Mouse (Mus musculus) limb, embryonic 15.5 days (tissue): ENCODE measurements at regions not wholly inside any gene's neighbourhood (a gene's known extent, or its start where the extent isn't known, plus 50 kb on each side); places are given as distances from the start of the nearest gene placed in this dataset.

ENCODE experiments used
- ATAC-seq: fragments of 200-750 bp; cut with Nextera tagmentation; 2 replicates; pipeline ENCODE4 v1.8.0; 2017; ENCODE audit warnings: low read depth, moderate TSS enrichment; ENCODE audit not compliant: insufficient number of reproducible peaks, low FRiP score, low TSS enrichment
- H3K27ac ChIP-seq: fragments of 300-500 bp; sonication (generic); 2 replicates; pipeline ENCODE4 v1.5.1; 2015; ENCODE audit warnings: moderate library complexity, mild to moderate bottlenecking, inconsistent platforms
- H3K27me3 ChIP-seq: fragments of 300-500 bp; sonication (generic); 2 replicates; pipeline ENCODE4 v1.6.1; 2015; ENCODE audit warnings: inconsistent platforms
- H3K36me3 ChIP-seq: fragments of 300-500 bp; sonication (generic); 2 replicates; pipeline ENCODE4 v1.6.1; 2015; ENCODE audit warnings: inconsistent platforms
- H3K4me1 ChIP-seq: fragments of 300-500 bp; sonication (generic); 2 replicates; pipeline ENCODE4 v1.6.1; 2015; ENCODE audit warnings: inconsistent platforms
- H3K4me2 ChIP-seq: fragments of 300-500 bp; sonication (generic); 2 replicates; pipeline ENCODE4 v1.6.1; 2015; ENCODE audit warnings: mild to moderate bottlenecking, inconsistent platforms
- H3K4me3 ChIP-seq: fragments of 300-500 bp; sonication (generic); 2 replicates; pipeline ENCODE4 v1.5.1; 2015; ENCODE audit warnings: mild to moderate bottlenecking, inconsistent platforms
- H3K9ac ChIP-seq: fragments of 300-500 bp; sonication (generic); 2 replicates; pipeline ENCODE4 v1.6.1; 2015; ENCODE audit warnings: inconsistent platforms
- H3K9me3 ChIP-seq: fragments of 300-500 bp; sonication (generic); 2 replicates; pipeline ENCODE4 v1.6.1; 2016; ENCODE audit warnings: inconsistent platforms
- WGBS: fragments of 180-500 bp; shearing (Covaris S2); methylation state at CpG from one replicate; pipeline ENCODE4 v1.1.7; 2015; 5-methylcytosine and 5-hydroxymethylcytosine counted together

DNA sequence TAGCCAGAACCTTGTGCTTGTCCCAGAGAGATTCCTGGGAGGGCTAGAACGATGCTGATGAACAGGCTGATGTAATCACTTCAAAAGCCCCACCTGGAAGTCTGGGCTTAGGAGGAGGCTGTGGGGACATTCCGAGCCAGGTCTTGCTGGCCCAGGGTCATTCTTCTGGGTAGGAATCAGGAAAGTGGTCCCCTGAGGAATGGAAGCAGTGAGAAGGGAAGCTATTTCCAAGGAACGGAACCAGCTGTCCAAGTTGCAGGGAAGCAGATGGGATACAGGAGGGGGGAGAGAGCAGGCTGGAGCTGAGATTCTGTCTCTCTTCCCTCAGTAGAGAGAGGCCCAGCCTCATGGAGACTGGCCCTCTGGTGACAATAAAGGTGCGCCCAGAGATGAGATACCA lies 243.9 kb downstream of the Tcf7l2 start:
- H3K4me2 ChIP-seq = no peak overlapping the region
- no peak for ATAC-seq

DNA sequence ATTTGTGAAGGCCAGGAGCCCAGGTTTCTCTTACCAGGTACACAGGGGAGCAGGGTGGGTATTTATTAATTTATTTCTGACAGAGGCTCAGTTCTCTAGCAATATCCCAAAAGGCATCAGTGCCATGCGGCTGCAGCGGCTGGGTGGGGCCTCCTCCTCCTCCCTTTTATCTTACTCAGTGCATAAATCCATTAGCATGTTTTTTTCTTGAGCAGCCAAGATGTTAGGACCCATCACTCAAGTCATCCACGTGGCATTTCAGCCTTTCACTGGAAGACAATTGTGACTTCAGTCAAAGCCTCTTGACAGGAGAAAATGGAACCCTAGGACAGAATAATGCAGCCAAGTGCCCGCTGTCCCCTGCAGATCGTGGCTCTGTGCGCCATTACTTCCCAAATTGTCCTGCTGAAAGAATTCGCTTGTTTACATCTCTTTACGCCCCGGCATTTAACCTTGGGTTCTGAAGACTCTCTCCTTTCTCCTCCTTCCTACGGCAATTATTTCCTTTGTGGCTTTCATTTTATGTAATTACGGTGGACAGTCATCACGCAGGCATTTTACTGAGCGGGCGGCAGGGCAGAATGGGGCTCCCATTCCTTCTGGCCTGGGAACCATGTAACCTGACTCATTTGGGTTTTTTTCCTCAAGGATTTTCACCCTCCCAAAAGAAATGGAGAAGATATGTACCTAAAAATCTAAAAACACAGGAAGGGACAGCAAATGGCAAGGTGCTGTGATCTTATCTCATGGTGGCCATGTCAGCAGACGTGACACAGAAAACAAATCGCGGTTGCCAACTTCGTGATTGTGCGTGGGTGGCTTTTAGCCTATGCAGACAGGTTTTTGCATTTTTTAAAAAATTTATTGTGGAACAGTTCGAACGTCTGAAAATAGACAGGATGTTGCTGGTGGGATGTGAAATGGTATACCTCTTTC lies 250.4 kb downstream of the Tcf7l2 start:
- no peaks in the 10 kb centered on the region for H3K36me3 ChIP-seq
- ATAC-seq = no peak
- H3K27me3 ChIP-seq = no peaks in the 10 kb centered on the region
- H3K4me1 ChIP-seq = peaks cover 6% of the 10 kb centered on the region; the same call in 1 of the 2 replicates
- no peak overlapping the region for H3K4me3 ChIP-seq
- H3K27ac ChIP-seq = no peak overlapping the region
- no peak overlapping the region for H3K4me2 ChIP-seq
- no peak overlapping the region for H3K9ac ChIP-seq
- no peaks in the 10 kb centered on the region for H3K9me3 ChIP-seq
- 63% methylated on average over 21 of the region's 21 CpGs for WGBS

More for the DNA sequence above, 243.9 kb downstream of the Tcf7l2 start:
- no peak overlapping the region for H3K4me3 ChIP-seq
- no peaks in the 10 kb centered on the region for H3K36me3 ChIP-seq
- H3K4me1 ChIP-seq = peaks cover 7% of the 10 kb centered on the region
- no peak overlapping the region for H3K9ac ChIP-seq
- no peak overlapping the region for H3K27ac ChIP-seq
- 44% methylated on average over 4 of the region's 4 CpGs for WGBS
- no peaks in the 10 kb centered on the region for H3K27me3 ChIP-seq
- no peaks in the 10 kb centered on the region for H3K9me3 ChIP-seq

- Histone ChIP-seq H3K9ac (no peak overlapping the region), H3K36me3 (no peaks in the 10 kb centered on the region), H3K9me3 (no peaks in the 10 kb centered on the region), H3K4me2 (no peak overlapping the region), H3K4me3 (no peak overlapping the region), H3K27me3 (no peaks in the 10 kb centered on the region), H3K4me1 (peaks cover 6% of the 10 kb centered on the region; the same call in 1 of the 2 replicates), H3K27ac (no peak overlapping the region)
- 50% methylated on average over 5 of the region's 5 CpGs for WGBS
- no peak for ATAC-seq
Measured at GRCm38 (mm10) chr19:55992727-55993066, 251.1 kb downstream of the Tcf7l2 start.

DNA sequence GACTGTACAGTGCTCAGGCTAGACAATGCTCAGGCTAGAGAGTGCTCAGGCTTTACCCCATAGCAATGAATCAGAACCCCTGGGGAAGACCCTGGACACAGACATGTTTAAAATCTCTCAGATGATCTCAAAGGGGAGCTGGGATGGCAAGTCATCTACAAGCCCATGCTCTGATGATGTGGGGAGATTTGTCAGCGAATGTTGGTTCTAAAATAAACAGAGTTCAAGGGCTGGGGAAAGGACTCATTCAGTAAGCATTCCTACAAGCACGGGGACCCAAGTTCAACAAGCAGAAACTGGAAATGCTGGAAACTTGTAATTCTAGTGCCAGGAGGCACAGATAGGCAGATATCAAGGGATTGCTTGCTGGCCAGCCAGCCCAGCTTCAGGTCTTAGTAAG lies 254.1 kb downstream of the Tcf7l2 start:
- Histone ChIP-seq H3K27me3 (no peaks in the 10 kb centered on the region), H3K9ac (no peak overlapping the region), H3K27ac (no peak overlapping the region), H3K4me2 (no peak overlapping the region), H3K9me3 (no peaks in the 10 kb centered on the region), H3K4me3 (no peak overlapping the region), H3K4me1 (peaks cover 12% of the 10 kb centered on the region), H3K36me3 (no peaks in the 10 kb centered on the region)
- WGBS = 65% methylated on average over 2 of the region's 2 CpGs
- no peak for ATAC-seq

- H3K9ac ChIP-seq = no peak overlapping the region
- 62% methylated on average over 15 of the region's 15 CpGs for WGBS
- H3K4me2 ChIP-seq = no peak overlapping the region
- no peak overlapping the region for H3K27ac ChIP-seq
- no peak overlapping the region for H3K4me3 ChIP-seq
- no peaks in the 10 kb centered on the region for H3K36me3 ChIP-seq
- H3K4me1 ChIP-seq = peaks cover 6% of the 10 kb centered on the region; the same call in 1 of the 2 replicates
- H3K9me3 ChIP-seq = no peaks in the 10 kb centered on the region
- no peaks in the 10 kb centered on the region for H3K27me3 ChIP-seq
- no peak for ATAC-seq
Measured at GRCm38 (mm10) chr19:55998454-55999180, 257.0 kb downstream of the Tcf7l2 start.

DNA sequence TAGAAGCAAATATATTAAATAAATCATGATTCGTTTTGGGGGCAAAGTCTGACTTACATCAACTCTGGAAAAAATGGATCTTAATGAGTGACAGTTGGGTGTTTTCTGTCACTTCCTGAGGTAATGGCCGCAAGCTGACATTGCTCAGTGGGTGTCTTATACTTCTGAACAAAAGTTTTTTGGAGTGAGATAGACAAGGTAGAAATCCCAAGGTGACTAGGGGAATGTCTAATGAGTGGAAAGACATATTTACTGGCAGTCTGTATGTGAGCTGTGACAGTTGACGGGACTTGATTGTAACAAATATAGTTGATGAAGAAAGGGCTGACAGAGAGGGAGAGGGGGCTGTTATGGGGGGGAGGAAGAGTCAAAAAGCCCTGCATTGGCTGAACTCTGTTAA lies 257.8 kb downstream of the Tcf7l2 start:
- no peaks in the 10 kb centered on the region for H3K27me3 ChIP-seq
- no peak overlapping the region for H3K4me2 ChIP-seq
- peaks cover 6% of the 10 kb centered on the region; the same call in 1 of the 2 replicates for H3K4me1 ChIP-seq
- no peaks in the 10 kb centered on the region for H3K9me3 ChIP-seq
- no peak for ATAC-seq
- no peak overlapping the region for H3K4me3 ChIP-seq
- H3K36me3 ChIP-seq = no peaks in the 10 kb centered on the region
- no peak overlapping the region for H3K9ac ChIP-seq
- no peak overlapping the region for H3K27ac ChIP-seq
- WGBS = 61% methylated on average over 3 of the region's 3 CpGs

DNA sequence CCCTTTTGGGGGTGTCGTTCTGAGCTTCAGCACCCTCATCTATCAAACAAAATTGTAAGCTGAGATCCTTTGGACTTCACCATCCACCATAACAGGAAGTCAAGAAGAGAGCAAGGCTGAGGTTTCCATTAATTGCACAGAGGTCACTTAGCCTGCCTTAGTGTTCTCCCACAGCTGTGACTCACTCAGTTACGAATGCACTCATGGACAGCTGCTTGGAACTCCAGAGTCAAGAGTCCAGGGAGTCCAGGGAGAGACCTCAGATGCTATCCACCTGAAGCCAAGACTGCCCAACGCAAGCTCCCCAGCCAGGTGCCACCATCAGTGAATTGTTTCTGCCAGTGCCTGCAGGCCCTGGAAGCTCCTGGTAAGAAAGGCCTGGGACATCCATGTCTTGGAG lies 259.8 kb downstream of the Tcf7l2 start:
- H3K4me3 ChIP-seq = no peak overlapping the region
- no peak for ATAC-seq
- H3K27me3 ChIP-seq = no peaks in the 10 kb centered on the region
- H3K4me1 ChIP-seq = peaks cover 14% of the 10 kb centered on the region
- no peaks in the 10 kb centered on the region for H3K36me3 ChIP-seq
- whole genome bisulfite sequencing = 82% methylated on average over 3 of the region's 3 CpGs
- no peak overlapping the region for H3K4me2 ChIP-seq
- no peak overlapping the region for H3K9ac ChIP-seq
- no peaks in the 10 kb centered on the region for H3K9me3 ChIP-seq
- H3K27ac ChIP-seq = no peak overlapping the region

DNA sequence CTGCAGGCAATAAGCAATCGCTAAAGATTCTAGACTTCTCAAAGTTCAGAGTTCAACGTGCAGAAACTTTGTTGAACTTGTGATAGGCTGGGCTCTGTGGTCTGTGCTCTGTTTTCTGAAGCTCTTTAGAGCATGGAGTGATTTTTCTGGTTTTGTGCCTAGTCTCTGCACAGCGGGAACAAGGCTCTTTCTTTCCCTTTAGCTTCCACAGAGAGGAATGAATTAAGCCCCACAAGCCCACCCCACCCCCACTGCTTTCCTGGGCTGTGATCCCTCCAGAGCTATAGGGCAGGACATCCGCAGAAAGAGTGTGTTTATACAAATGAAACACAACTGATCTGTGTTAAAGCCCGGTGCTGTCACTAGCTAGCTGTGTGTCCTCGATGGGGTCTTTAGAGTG lies 264.3 kb downstream of the Tcf7l2 start:
- Histone ChIP-seq H3K4me3 (no peak overlapping the region), H3K36me3 (no peaks in the 10 kb centered on the region), H3K27me3 (no peaks in the 10 kb centered on the region), H3K27ac (no peak overlapping the region; the same call in 1 of the 2 replicates), H3K4me1 (peaks cover 8% of the 10 kb centered on the region; the same call in 1 of the 2 replicates), H3K9ac (no peak overlapping the region), H3K4me2 (no peak overlapping the region), H3K9me3 (no peaks in the 10 kb centered on the region)
- ATAC-seq = no peak
- WGBS = 42% methylated on average over 6 of the region's 6 CpGs

DNA sequence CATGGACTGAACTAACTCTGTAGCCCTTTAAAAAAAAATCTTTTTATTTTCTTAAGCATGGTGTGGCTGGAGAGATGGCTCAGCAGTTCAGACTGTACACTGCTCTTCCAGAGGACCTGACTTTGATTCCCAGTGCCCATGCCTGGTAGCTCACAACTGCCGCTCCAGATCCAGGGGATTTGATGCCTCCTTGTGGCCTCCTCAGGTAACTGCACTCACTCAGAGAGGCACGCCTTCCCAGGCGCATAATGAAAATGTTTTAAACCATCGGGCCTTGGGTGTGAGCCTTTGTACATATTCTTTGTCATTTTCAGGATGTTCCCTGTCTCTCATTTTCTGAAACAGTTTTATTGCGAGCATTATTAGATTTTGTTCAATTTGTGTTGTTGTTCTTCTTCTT lies 265.8 kb downstream of the Tcf7l2 start:
- Histone ChIP-seq H3K27me3 (no peaks in the 10 kb centered on the region), H3K27ac (no peak overlapping the region), H3K4me2 (no peak overlapping the region), H3K4me1 (peaks cover 8% of the 10 kb centered on the region; the same call in 1 of the 2 replicates), H3K36me3 (no peaks in the 10 kb centered on the region), H3K9me3 (no peaks in the 10 kb centered on the region), H3K9ac (no peak overlapping the region), H3K4me3 (no peak overlapping the region)
- no peak for ATAC-seq
- 97% methylated on average over 5 of the region's 5 CpGs for WGBS

DNA sequence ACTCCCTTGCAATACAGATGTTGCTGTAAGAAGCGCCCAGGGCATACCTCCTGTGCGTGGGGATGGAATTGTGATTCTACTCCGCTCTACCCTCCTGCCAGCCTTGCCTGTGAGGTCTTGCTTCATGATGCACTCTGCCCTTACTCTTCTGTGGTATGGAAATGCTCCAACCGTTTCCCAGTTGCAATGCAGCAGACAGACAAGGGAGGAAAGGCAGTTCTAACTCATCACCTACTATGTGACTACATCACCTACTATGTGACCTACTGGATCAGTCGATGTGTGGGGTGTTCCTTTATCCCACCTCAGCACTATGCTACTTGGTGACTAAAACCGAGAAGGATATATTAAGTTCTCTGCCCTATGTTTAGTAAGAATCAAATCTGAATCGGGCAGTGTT lies 269.1 kb downstream of the Tcf7l2 start:
- no peak overlapping the region for H3K4me2 ChIP-seq
- no peak for ATAC-seq
- no peak overlapping the region for H3K9ac ChIP-seq
- WGBS = 85% methylated on average over 7 of the region's 7 CpGs
- H3K4me1 ChIP-seq = peaks cover 7% of the 10 kb centered on the region; the same call in 1 of the 2 replicates
- no peaks in the 10 kb centered on the region for H3K9me3 ChIP-seq
- no peak overlapping the region for H3K4me3 ChIP-seq
- no peaks in the 10 kb centered on the region for H3K36me3 ChIP-seq
- no peak overlapping the region for H3K27ac ChIP-seq
- H3K27me3 ChIP-seq = no peaks in the 10 kb centered on the region

- no peaks in the 10 kb centered on the region for H3K27me3 ChIP-seq
- no peak overlapping the region for H3K4me3 ChIP-seq
Measured at GRCm38 (mm10) chr19:56011292-56011691, 269.7 kb downstream of the Tcf7l2 start.

More at GRCm38 (mm10) chr19:56011292-56011691, 269.7 kb downstream of the Tcf7l2 start:
- H3K27ac ChIP-seq = no peak overlapping the region
- H3K9me3 ChIP-seq = no peaks in the 10 kb centered on the region
- ATAC-seq = no peak
- no peaks in the 10 kb centered on the region for H3K36me3 ChIP-seq
- no peak overlapping the region for H3K9ac ChIP-seq
- no peak overlapping the region for H3K4me2 ChIP-seq
- H3K4me1 ChIP-seq = peaks cover 1% of the 10 kb centered on the region; the same call in 1 of the 2 replicates
